Mouse (Mus musculus) stomach, embryonic 14.5 days (tissue): ENCODE results near the gene Sgf29. TPM values are rescaled to one million over a fixed set of nuclear protein-coding genes. Genes with fewer than 3 reads are reported as not detected.
A peak's percentile ranks its signal among the peaks of the same experiment; 100 is the strongest.

Experiments used
- ATAC-seq: fragments of 200-750 bp; cut with Nextera tagmentation; 2 replicates; pipeline ENCODE4 v1.8.0; 2017; ENCODE audit warnings: low read depth, moderate TSS enrichment; ENCODE audit not compliant: insufficient number of reproducible peaks, insufficient read depth, low FRiP score
- H3K27ac ChIP-seq: fragments of 300-500 bp; sonication (generic); 2 replicates; pipeline ENCODE4 v1.5.1; 2014; ENCODE audit warnings: mild to moderate bottlenecking, low read length, moderate library complexity, mixed read lengths
- H3K27me3 ChIP-seq: fragments of 300-500 bp; sonication (generic); 2 replicates; pipeline ENCODE4 v1.6.1; 2014; ENCODE audit warnings: low read length, control low read depth, mixed read lengths; ENCODE audit not compliant: control insufficient read depth, insufficient read depth
- H3K36me3 ChIP-seq: fragments of 300-500 bp; sonication (generic); 2 replicates; pipeline ENCODE4 v1.6.1; 2014; ENCODE audit warnings: mild to moderate bottlenecking, control low read depth, low read length, moderate library complexity, mixed read lengths; ENCODE audit not compliant: control insufficient read depth, insufficient read depth
- H3K4me1 ChIP-seq: fragments of 300-500 bp; sonication (generic); 2 replicates; pipeline ENCODE4 v1.6.1; 2014; ENCODE audit warnings: low read length, control low read depth, mixed read lengths; ENCODE audit not compliant: control insufficient read depth, insufficient read depth
- H3K4me2 ChIP-seq: fragments of 300-500 bp; sonication (generic); replicated peaks from 2 replicates; pipeline ENCODE4 v1.6.1; 2014; ENCODE audit warnings: low read depth, low read length, control low read depth
- H3K4me3 ChIP-seq: fragments of 300-500 bp; sonication (generic); 2 replicates; pipeline ENCODE4 v1.5.1; 2014; ENCODE audit warnings: low read depth, low read length, control low read depth
- H3K9ac ChIP-seq: fragments of 300-500 bp; sonication (generic); replicated peaks from 2 replicates; pipeline ENCODE4 v1.6.1; 2014; ENCODE audit warnings: low read depth, mild to moderate bottlenecking, control low read depth, low read length, moderate library complexity, mixed read lengths
- H3K9me3 ChIP-seq: fragments of 300-500 bp; sonication (generic); 2 replicates; pipeline ENCODE4 v1.6.1; 2016; ENCODE audit warnings: low read depth, low read length, control low read depth; ENCODE audit not compliant: control insufficient read depth
- WGBS: fragments of 180-500 bp; shearing (Covaris S2); extraction: QIAGEN DNeasy Blood & Tissue Kit; methylation state at CpG from one replicate; pipeline ENCODE4 v1.1.7; 2014; 5-methylcytosine and 5-hydroxymethylcytosine counted together
- polyA plus RNA-seq: library from polyadenylated mRNA; unstranded; fragments of >200 nt; fragmentation: Nextera tagmentation; extraction: Ambion mirVana; gene quantifications from 2 replicates; pipeline ENCODE4 v1.2.1, GENCODE M21; 2014

The Sgf29 gene
- polyA plus RNA-seq, 1 experiment from 2014 or later, result 67.4 TPM

DNA sequence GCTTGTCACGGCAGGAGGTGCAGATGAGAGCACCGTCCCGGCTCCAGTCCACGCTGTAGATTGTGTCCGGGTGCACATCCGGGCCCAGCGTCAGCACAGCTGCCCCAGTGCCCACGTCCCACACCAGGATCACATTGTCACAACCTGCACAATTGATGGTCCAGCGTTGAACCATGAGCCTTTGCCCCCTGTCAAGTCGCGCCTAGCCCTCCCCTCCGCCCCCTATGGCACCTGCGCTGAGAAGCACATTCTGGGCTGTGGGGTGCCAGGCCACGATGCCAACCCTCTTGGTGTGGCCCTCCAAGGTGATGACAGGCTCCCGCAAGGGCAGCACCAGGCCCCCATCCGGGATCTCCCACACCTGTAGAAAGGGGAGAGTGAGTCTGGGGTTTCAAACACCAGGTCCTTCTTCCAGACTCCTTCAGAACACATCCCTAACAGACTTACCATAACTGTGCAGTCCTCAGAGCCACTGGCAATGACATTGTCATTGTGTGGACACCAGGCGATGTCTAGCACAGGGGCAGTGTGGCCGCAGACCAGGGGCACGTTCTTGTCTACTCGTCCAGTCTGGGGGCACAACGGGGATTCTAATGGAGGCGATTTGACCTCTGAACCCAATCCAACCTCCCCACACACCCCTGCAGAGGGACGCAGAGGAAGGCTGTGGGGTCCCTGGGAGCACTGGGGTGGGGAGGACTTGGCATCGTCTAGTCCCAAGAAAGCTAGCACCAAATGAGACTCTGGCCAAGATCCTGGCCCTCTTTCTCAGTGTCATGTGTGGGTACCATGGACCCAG lies 52.6 kb downstream of the Sgf29 start:
- ATAC-seq, result no peak
- H3K27me3 ChIP-seq, result no peaks in the 10 kb centered on the region; the same call in 1 of the 2 replicates
- 0 out of 2 replicates have a peak overlapping the region, but pooled peaks have one; percentile 6 for H3K9ac ChIP-seq
- no peak overlapping the region for H3K4me3 ChIP-seq
- H3K27ac ChIP-seq, result no peak overlapping the region
- H3K9me3 ChIP-seq, result no peaks in the 10 kb centered on the region
- peak overlapping the region; percentile 22; the same call in 1 of the 2 replicates for H3K4me2 ChIP-seq
- 59% methylated on average over 24 of the region's 24 CpGs for WGBS
- H3K36me3 ChIP-seq, result no peaks in the 10 kb centered on the region
- peaks cover 9% of the 10 kb centered on the region for H3K4me1 ChIP-seq

GRCm38 (mm10) chr7:126702358-126702757 lies 53.2 kb downstream of the Sgf29 start:
- Histone ChIP-seq H3K36me3 (no peaks in the 10 kb centered on the region), H3K4me3 (no peak overlapping the region), H3K9me3 (no peaks in the 10 kb centered on the region), H3K4me2 (no peak overlapping the region), H3K9ac (no peak overlapping the region), H3K27me3 (no peaks in the 10 kb centered on the region; the same call in 1 of the 2 replicates), H3K27ac (no peak overlapping the region), H3K4me1 (peaks cover 8% of the 10 kb centered on the region)
- ATAC-seq, result no peak
- 75% methylated on average over 6 of the region's 6 CpGs for WGBS

DNA sequence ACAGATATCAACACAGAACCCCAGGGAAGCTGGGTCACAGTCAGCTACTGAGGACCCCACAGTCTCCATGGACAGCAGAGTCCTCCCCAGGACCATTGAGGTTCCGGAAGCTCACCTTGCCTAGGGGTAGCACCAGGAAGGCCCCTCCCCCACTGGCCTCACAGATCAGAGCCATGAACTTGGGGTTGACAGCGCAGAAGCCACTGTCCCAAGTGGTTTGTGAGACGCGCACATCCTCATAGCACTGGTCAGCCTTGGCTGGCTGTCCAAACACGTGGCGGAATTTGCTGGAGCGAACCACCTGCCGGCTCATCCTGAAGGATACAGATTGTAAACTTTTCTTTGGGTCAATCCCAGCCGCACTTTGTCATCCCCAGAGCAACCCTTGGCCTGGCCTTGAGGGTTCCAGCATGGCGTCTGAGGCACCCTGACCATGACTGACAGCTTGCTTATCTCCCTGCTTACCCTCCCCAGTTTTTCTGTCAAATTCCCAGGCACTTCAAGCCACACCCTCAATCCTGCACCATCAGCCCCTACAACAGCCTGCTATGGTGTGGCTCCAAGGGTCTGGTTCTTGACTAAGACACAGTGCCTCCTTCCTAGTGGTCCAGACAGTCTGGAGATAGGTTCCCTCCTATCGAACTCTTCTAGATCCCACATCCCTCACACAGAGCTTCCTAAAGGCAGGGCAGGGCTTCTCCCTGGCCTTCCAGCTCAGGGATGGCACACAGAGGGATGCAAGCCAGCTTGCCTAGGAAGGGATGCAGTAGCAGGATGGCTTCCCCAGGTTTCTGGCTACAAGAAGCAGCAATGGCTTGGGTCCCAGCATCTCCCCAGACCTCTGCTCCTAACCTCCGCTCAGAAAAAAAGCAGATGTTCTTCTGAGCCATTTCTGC lies 54.0 kb downstream of the Sgf29 start:
- H3K9ac ChIP-seq, result no peak overlapping the region; the same call in 1 of the 2 replicates
- H3K4me2 ChIP-seq, result no peak overlapping the region
- H3K27ac ChIP-seq, result no peak overlapping the region
- H3K9me3 ChIP-seq, result no peaks in the 10 kb centered on the region
- ATAC-seq, result no peak
- H3K36me3 ChIP-seq, result no peaks in the 10 kb centered on the region
- no peaks in the 10 kb centered on the region; the same call in 1 of the 2 replicates for H3K27me3 ChIP-seq
- no peak overlapping the region; the same call in 1 of the 2 replicates for H3K4me3 ChIP-seq
- peaks cover 8% of the 10 kb centered on the region for H3K4me1 ChIP-seq
- WGBS, result 68% methylated on average over 12 of the region's 12 CpGs

GRCm38 (mm10) chr7:126703757-126704077 lies 54.6 kb downstream of the Sgf29 start:
- ATAC-seq, result no peak
- 20% methylated on average over 7 of the region's 7 CpGs for WGBS
- H3K9ac ChIP-seq, result no peak overlapping the region

DNA sequence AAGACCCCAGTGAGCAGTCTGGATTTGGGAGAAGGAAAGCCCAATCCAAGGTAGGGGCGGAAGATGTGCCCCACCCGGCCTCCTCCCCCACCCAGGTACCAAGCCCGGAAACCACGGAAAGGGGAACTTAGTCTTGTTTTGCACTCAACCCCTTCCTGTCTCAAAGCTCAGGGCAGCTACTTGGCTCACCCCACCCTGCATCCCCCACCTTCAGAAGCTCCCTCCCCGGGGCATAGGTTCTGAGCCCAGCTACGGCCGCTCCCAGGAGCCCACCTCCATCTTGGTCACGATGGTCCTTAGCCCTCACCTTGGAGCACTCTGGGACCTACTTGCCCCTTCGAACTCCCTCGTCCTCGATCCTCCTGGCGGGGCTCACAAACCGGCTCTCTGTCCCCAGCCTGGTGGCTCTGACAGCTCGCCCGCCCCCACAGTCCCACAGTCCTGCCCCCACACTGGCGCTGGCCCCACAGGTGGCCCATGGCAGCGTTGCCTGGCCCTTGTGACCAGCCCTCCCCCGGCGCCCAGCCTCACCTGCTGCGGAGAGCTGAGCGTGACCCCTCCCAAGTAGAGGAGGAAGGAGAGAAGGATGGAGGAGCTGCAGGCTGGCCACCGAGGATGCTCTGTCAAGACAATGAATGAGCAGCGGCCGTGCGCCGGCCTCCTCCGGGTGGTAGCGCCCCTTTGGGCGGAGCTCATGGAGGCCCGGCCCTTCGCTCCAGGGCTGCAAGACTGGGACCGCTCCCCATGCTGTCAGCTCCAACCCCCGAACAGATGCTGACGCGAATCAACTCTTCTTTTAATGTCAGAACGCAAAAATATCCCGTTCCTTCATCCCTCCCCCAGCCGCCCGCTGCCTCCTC lies 55.2 kb downstream of the Sgf29 start:
- WGBS, result 3% methylated on average over 39 of the region's 39 CpGs
- peaks cover 8% of the 10 kb centered on the region for H3K4me1 ChIP-seq
- H3K27me3 ChIP-seq, result no peaks in the 10 kb centered on the region; the same call in 1 of the 2 replicates
- H3K4me3 ChIP-seq, result peak overlapping the region; percentile 31
- H3K27ac ChIP-seq, result no peak overlapping the region
- peak; percentile 42; the same call in 1 of the 2 replicates for ATAC-seq
- H3K4me2 ChIP-seq, result peak overlapping the region; percentile 52
- H3K9ac ChIP-seq, result peak overlapping the region; percentile 14; the same call in 1 of the 2 replicates
- H3K9me3 ChIP-seq, result no peaks in the 10 kb centered on the region
- H3K36me3 ChIP-seq, result no peaks in the 10 kb centered on the region

More at GRCm38 (mm10) chr7:126703757-126704077, 54.6 kb downstream of the Sgf29 start:
- Histone ChIP-seq H3K27ac (no peak overlapping the region), H3K36me3 (no peaks in the 10 kb centered on the region), H3K9me3 (no peaks in the 10 kb centered on the region), H3K4me1 (peaks cover 8% of the 10 kb centered on the region), H3K4me2 (peak overlapping the region; percentile 52; the same call in 1 of the 2 replicates), H3K27me3 (no peaks in the 10 kb centered on the region; the same call in 1 of the 2 replicates), H3K4me3 (peak overlapping the region; percentile 31; the same call in 1 of the 2 replicates)

- 86% methylated on average over 19 of the region's 19 CpGs for WGBS
Observed at GRCm38 (mm10) chr7:126707442-126708174, 58.5 kb downstream of the Sgf29 start, which contains the start of gene Coro1a. TSS of gene Coro1a (minus strand) at chr7:126707787.

DNA sequence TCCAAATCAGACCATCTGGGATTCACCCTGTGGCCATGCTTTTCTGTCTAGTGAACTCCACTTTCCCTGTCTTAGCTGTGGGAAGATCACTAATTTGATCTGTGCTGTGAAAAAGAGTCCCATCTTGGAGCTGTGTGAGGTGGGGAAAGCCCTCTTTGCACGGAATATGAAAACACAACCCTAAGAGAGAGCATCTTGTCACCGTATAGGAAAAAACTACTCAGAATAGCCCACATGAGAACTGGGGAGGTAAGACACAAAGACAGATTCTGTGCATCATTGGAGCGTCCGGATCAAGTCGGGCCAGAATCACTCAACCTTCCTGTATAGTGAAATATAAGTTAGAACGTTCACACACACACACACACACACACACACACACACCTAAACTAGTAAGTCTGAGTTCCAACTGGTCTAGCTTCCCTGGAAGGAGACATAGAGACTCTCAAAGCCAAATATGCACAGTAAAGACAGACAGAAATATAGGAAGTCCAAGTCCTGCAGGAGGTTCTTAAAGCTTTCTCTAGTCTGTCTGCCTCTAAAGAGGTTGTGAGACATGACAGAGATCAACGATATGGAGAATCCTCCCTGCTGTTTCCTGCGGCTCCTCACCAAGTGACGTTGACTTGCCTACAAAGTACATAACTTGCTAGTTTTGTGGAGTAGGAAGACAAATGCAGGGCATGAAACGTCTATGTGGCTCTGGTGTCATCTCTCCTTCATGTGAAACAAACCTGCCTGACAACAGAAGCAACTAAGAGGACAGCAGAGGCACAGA lies 59.3 kb downstream of the Sgf29 start:
- H3K36me3 ChIP-seq, result no peaks in the 10 kb centered on the region
- 82% methylated on average over 10 of the region's 10 CpGs for WGBS
- H3K4me1 ChIP-seq, result peaks cover 8% of the 10 kb centered on the region
- no peaks in the 10 kb centered on the region for H3K9me3 ChIP-seq
- no peak overlapping the region for H3K27ac ChIP-seq
- H3K4me2 ChIP-seq, result no peak overlapping the region
- no peaks in the 10 kb centered on the region; the same call in 1 of the 2 replicates for H3K27me3 ChIP-seq
- no peak for ATAC-seq
- H3K9ac ChIP-seq, result no peak overlapping the region
- no peak overlapping the region for H3K4me3 ChIP-seq

More at GRCm38 (mm10) chr7:126707442-126708174, 58.5 kb downstream of the Sgf29 start, which contains the start of gene Coro1a:
- no peak within 1 kb of the TSS for H3K4me2 ChIP-seq
- no peaks in the 10 kb centered on the region; the same call in 1 of the 2 replicates for H3K27me3 ChIP-seq
- no peak within 1 kb of the TSS for H3K9ac ChIP-seq
- H3K4me3 ChIP-seq, result no peak within 1 kb of the TSS
- no peaks in the 10 kb centered on the region for H3K36me3 ChIP-seq
- no peak within 1 kb of the TSS for H3K27ac ChIP-seq
- peaks cover 8% of the 10 kb centered on the region for H3K4me1 ChIP-seq
- no peak for ATAC-seq
- H3K9me3 ChIP-seq, result no peaks in the 10 kb centered on the region
